Mouse (Mus musculus): ENCODE data around the gene Slit3. TPM values are rescaled to one million over a fixed set of nuclear protein-coding genes. Genes with fewer than 3 reads are reported as not detected.

The Slit3 gene
- polyA plus RNA-seq, 1 experiment = 0.04 TPM

DNA sequence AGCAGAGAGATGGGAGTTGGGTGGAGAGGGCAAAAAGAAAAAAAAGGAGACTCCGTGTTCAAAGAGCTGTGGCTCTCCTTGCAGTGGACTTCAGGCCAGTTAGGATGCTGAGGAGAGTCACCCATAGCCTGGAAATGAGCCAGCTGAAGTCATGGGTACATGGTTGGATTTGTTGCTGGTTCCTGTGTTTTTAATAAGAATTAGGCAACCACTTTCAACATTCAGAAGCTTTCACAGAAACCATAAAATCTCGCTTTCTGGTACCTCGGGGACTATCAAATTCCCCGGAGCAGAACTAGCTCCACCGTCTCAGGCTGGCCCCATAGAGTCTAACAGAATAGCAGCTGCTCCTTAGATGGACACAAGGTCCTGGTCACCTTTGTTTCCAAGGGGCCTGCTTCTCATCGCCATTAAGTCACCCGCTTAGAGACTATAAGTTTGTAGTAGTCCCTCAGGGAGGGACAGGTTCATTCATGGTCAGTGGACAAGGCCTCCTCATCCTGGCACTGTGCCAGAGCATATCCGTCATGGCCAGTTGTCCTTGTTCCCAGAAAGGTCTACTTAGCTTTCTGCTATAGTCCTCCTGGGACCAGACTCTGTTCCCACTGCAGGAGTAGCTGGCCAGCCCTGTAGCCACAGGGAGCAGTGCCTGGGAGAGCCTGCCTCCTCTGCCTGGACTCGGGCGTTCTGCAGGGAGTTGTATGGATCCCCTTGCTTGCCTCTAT, 505.3 kb downstream of the Slit3 start:
- Histone ChIP-seq H3K9me3 (peaks cover 13% of the 10 kb centered on the region), H3K27me3 (replicated peaks) (no peaks in the 10 kb centered on the region), H3K36me3 (replicated peaks; ENCODE audit: low read length) (no peaks in the 10 kb centered on the region), H3K4me3 (replicated peaks) (no peak overlapping the region), H3K4me1 (no peaks in the 10 kb centered on the region)
- no peak for TF ChIP-seq FLI1 (IDR thresholded peaks at IDR 0.05; ENCODE audit: low read length)

DNA sequence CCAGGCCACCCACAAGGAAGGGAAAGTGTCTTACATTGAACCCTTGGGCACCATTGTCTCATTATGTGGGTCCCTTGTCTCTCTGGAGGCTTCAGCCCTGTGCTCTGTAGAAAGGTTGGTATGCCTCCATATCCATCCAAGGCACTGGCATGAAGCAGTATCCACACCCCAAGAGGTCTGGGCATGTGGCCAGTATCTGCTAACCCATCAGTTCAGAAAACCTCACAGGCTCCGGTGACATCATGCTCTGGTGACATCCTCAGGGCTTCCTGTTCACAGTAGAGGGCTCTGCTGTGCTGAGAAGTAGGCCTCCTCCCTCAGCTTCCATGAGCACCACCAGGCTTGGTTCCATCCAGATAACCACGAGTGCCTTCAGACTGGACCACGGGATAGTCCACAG, 506.8 kb downstream of the Slit3 start:
- TF ChIP-seq FLI1 (IDR thresholded peaks at IDR 0.05; ENCODE audit: low read length) (no peak), GATA1 (IDR thresholded peaks at IDR 0.05; ENCODE audit: borderline replicate concordance, low read length) (no peak)
- H3K4me3 ChIP-seq (replicated peaks) = no peak overlapping the region
- peaks cover 13% of the 10 kb centered on the region for H3K9me3 ChIP-seq
- H3K4me1 ChIP-seq = 0 out of 2 replicates have a peak, but pooled peaks cover 3% of the 10 kb centered on the region
- H3K27me3 ChIP-seq (replicated peaks) = no peaks in the 10 kb centered on the region
- H3K36me3 ChIP-seq (replicated peaks; ENCODE audit: low read length) = no peaks in the 10 kb centered on the region

- no peaks in the 10 kb centered on the region for H3K27me3 ChIP-seq (replicated peaks)
- 0 out of 2 replicates have a peak, but pooled peaks cover 3% of the 10 kb centered on the region for H3K4me1 ChIP-seq
- no peak overlapping the region for H3K4me3 ChIP-seq (replicated peaks)
- peaks cover 13% of the 10 kb centered on the region for H3K9me3 ChIP-seq
- TF ChIP-seq GATA1 (IDR thresholded peaks at IDR 0.05; ENCODE audit: borderline replicate concordance, low read length) = no peak
- TF ChIP-seq FLI1 (IDR thresholded peaks at IDR 0.05; ENCODE audit: low read length) = no peak
- no peaks in the 10 kb centered on the region for H3K36me3 ChIP-seq (replicated peaks; ENCODE audit: low read length)
These were observed 511.2 kb downstream of the Slit3 start for GRCm38 (mm10) chr11:35632262-35632661.

GRCm38 (mm10) chr11:35637102-35637501, 516.1 kb downstream of the Slit3 start:
- Histone ChIP-seq H3K9me3 (no peaks in the 10 kb centered on the region), H3K36me3 (replicated peaks; ENCODE audit: low read length) (no peaks in the 10 kb centered on the region), H3K4me1 (0 out of 2 replicates have a peak, but pooled peaks cover 2% of the 10 kb centered on the region), H3K27me3 (replicated peaks) (no peaks in the 10 kb centered on the region), H3K4me3 (replicated peaks) (no peak overlapping the region)
- TF ChIP-seq GATA1 (IDR thresholded peaks at IDR 0.05; ENCODE audit: borderline replicate concordance, low read length) = no peak
- no peak for TF ChIP-seq FLI1 (IDR thresholded peaks at IDR 0.05; ENCODE audit: low read length)

DNA sequence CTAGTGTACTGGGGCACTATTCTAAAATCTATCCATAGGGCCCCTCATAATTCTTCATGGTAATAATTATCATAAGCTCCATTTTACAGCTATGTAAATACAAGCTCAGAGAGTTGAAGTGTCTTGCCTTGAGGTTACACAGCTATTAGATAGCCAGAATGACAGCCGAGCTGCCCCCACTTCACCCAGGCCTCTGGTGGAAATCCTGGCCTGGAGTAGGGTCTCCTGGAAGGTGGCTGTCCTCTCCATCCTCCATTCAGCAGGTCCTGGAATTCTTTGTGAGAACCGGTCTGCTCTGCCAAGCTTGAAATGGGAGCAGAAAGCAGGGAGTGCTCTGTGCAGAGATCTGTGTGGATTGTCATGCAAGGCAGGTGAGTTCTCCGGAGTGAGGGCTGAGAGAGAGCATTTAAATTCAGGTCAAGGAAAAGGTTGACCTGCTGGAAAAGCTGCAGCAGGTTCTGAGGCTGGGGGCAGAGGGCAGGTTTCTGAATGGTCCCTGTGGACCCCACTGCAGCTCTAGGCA, 517.9 kb downstream of the Slit3 start:
- no peak overlapping the region for H3K4me3 ChIP-seq (replicated peaks)
- H3K27me3 ChIP-seq (replicated peaks) = no peaks in the 10 kb centered on the region
- H3K4me1 ChIP-seq = no peaks in the 10 kb centered on the region
- H3K9me3 ChIP-seq = no peaks in the 10 kb centered on the region
- TF ChIP-seq GATA1 (IDR thresholded peaks at IDR 0.05; ENCODE audit: borderline replicate concordance, low read length) (no peak), FLI1 (IDR thresholded peaks at IDR 0.05; ENCODE audit: low read length) (no peak)
- no peaks in the 10 kb centered on the region for H3K36me3 ChIP-seq (replicated peaks; ENCODE audit: low read length)

DNA sequence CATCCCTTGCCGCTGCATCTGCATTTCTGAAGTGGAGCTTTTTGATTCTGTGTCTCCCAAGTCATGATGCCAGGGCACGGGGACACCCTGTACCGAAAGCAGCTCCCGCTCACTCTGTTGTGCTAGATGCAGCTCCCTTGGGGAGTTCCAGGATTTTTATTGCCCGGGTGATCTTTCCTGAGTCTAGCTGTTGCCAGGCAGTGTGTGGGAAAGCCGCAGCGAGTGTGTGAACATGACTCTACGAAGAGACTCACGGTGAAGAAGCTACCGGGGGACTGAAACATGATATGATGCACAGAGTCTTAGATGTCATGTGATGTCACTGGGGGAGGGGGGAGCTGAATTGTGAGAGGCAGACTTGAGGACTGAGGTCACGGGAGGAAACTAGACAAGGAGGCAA, 518.4 kb downstream of the Slit3 start:
- Histone ChIP-seq H3K9me3 (no peaks in the 10 kb centered on the region), H3K36me3 (replicated peaks; ENCODE audit: low read length) (no peaks in the 10 kb centered on the region), H3K27me3 (replicated peaks) (no peaks in the 10 kb centered on the region), H3K4me3 (replicated peaks) (no peak overlapping the region), H3K4me1 (no peaks in the 10 kb centered on the region)
- TF ChIP-seq GATA1 (IDR thresholded peaks at IDR 0.05; ENCODE audit: borderline replicate concordance, low read length) (no peak), FLI1 (IDR thresholded peaks at IDR 0.05; ENCODE audit: low read length) (no peak)

DNA sequence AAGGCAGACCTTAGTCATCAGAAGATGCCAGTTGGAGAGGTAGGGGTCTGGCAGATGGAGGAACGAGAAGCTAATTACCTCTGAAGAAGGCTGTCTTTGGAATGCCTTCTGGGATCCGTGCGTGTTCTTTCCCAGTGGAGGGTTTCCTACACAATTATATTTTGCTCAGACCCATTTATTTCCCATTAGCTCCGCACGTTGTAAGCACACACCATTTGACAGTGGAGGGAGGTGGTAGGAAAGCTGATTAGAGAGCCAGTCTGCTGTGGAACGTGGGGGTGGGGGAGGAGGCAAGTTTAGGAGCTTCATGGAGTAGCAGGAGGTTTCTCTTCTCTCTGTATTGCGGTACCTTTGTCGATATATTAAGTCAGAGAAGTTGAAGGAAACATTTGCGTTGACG, 530.3 kb downstream of the Slit3 start:
- Histone ChIP-seq H3K36me3 (replicated peaks; ENCODE audit: low read length) (no peaks in the 10 kb centered on the region), H3K9me3 (no peaks in the 10 kb centered on the region), H3K4me3 (replicated peaks) (no peak overlapping the region), H3K27me3 (replicated peaks) (peaks cover 4% of the 10 kb centered on the region), H3K4me1 (no peaks in the 10 kb centered on the region)
- no peak for TF ChIP-seq GATA1 (IDR thresholded peaks at IDR 0.05; ENCODE audit: borderline replicate concordance, low read length)
- no peak for TF ChIP-seq FLI1 (IDR thresholded peaks at IDR 0.05; ENCODE audit: low read length)

GRCm38 (mm10) chr11:35655836-35656235, 534.8 kb downstream of the Slit3 start:
- Histone ChIP-seq H3K27me3 (replicated peaks) (peaks cover 5% of the 10 kb centered on the region), H3K9me3 (no peaks in the 10 kb centered on the region), H3K36me3 (replicated peaks; ENCODE audit: low read length) (no peaks in the 10 kb centered on the region), H3K4me1 (no peaks in the 10 kb centered on the region), H3K4me3 (replicated peaks) (no peak overlapping the region)
- no peak for TF ChIP-seq GATA1 (IDR thresholded peaks at IDR 0.05; ENCODE audit: borderline replicate concordance, low read length)
- TF ChIP-seq FLI1 (IDR thresholded peaks at IDR 0.05; ENCODE audit: low read length) = no peak

DNA sequence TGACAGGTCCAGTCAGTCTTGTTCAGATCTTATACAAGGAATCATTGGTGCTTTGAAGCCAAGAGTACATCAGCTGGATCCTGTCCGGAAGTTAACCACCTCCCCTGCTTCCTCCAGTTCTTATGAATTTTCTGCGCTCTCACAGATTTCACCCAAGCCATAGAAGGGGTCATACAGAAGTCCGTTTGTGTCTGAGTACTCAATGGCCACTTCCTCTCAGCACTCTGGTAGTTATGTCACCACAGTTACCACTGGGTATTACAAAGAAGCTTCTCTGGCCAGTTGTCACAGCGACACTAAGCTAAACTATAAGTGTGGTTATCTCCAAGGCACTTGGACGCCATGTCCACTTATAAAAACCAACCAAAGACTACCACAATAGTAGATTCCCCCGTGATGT, 536.6 kb downstream of the Slit3 start:
- no peak for TF ChIP-seq GATA1 (IDR thresholded peaks at IDR 0.05; ENCODE audit: borderline replicate concordance, low read length)
- no peak for TF ChIP-seq FLI1 (IDR thresholded peaks at IDR 0.05; ENCODE audit: low read length)
- Histone ChIP-seq H3K4me3 (replicated peaks) (no peak overlapping the region), H3K9me3 (no peaks in the 10 kb centered on the region), H3K27me3 (replicated peaks) (peaks cover 5% of the 10 kb centered on the region), H3K36me3 (replicated peaks; ENCODE audit: low read length) (no peaks in the 10 kb centered on the region), H3K4me1 (no peaks in the 10 kb centered on the region)

- Histone ChIP-seq H3K27me3 (replicated peaks) (peaks cover 8% of the 10 kb centered on the region), H3K36me3 (replicated peaks; ENCODE audit: low read length) (no peaks in the 10 kb centered on the region), H3K4me3 (replicated peaks) (no peak overlapping the region), H3K4me1 (no peaks in the 10 kb centered on the region), H3K9me3 (no peaks in the 10 kb centered on the region)
- TF ChIP-seq FLI1 (IDR thresholded peaks at IDR 0.05; ENCODE audit: low read length) = no peak
- TF ChIP-seq GATA1 (IDR thresholded peaks at IDR 0.05; ENCODE audit: borderline replicate concordance, low read length) = no peak
These were observed 539.9 kb downstream of the Slit3 start for GRCm38 (mm10) chr11:35660967-35661366.
